Mouse (Mus musculus): Measurements from ENCODE around the gene Cep112. TPM values are rescaled to one million over a fixed set of nuclear protein-coding genes. Genes with fewer than 3 reads are reported as not detected.

The Cep112 gene
- total and polyA plus RNA-seq, 2 experiments from 2014 or later, result 8.6 to 17.2 TPM

- Histone ChIP-seq H3K27ac (ENCODE audit: low read depth, low read length) (0 out of 2 replicates have a peak overlapping the region, but pooled peaks have one; percentile 11), H3K4me3 (ENCODE audit: low read depth, low read length) (no peak overlapping the region), H3K4me1 (ENCODE audit: insufficient read depth) (peaks cover 8% of the 10 kb centered on the region), H3K9me3 (ENCODE audit: low read length) (0 out of 2 replicates have a peak, but pooled peaks cover 3% of the 10 kb centered on the region), H3K36me3 (ENCODE audit: insufficient read depth) (no peaks in the 10 kb centered on the region), H3K9ac (no peak overlapping the region), H3K4me2 (ENCODE audit: low read depth) (no peak overlapping the region), H3K27me3 (ENCODE audit: insufficient read depth, low read length) (no peaks in the 10 kb centered on the region)
- WGBS, result 28% methylated on average over 9 of the region's 9 CpGs
- no peak for TF ChIP-seq CTCF (IDR thresholded peaks at IDR 0.05; ENCODE audit: low read depth)
- peak; percentile 48 for ATAC-seq
- DNase-seq, result peak; percentile 16
Observed at GRCm38 (mm10) chr11:108621434-108621901, 196.5 kb downstream of the Cep112 start.

GRCm38 (mm10) chr11:108625546-108626232, 200.7 kb downstream of the Cep112 start:
- Histone ChIP-seq H3K27ac (ENCODE audit: low read depth, low read length) (no peak overlapping the region), H3K4me2 (ENCODE audit: low read depth) (no peak overlapping the region), H3K27me3 (ENCODE audit: insufficient read depth, low read length) (no peaks in the 10 kb centered on the region), H3K9ac (no peak overlapping the region), H3K9me3 (ENCODE audit: low read length) (0 out of 2 replicates have a peak, but pooled peaks cover 3% of the 10 kb centered on the region), H3K4me1 (ENCODE audit: insufficient read depth) (peaks cover 8% of the 10 kb centered on the region), H3K36me3 (ENCODE audit: insufficient read depth) (no peaks in the 10 kb centered on the region), H3K4me3 (ENCODE audit: low read depth, low read length) (no peak overlapping the region)
- no peak for DNase-seq
- ATAC-seq, result no peak
- peak; percentile 16; the same call in 1 of the 2 replicates for TF ChIP-seq CTCF (IDR thresholded peaks at IDR 0.05; ENCODE audit: low read depth)
- 81% methylated on average over 5 of the region's 5 CpGs for WGBS

GRCm38 (mm10) chr11:108637780-108638179, 212.8 kb downstream of the Cep112 start:
- DNase-seq (no peak), ATAC-seq (no peak)
- H3K9ac ChIP-seq, result no peak overlapping the region
- no peak for TF ChIP-seq CTCF (IDR thresholded peaks at IDR 0.05; ENCODE audit: low read depth)
- no peaks in the 10 kb centered on the region for H3K27me3 ChIP-seq (ENCODE audit: insufficient read depth, low read length)
- H3K27ac ChIP-seq (ENCODE audit: low read depth, low read length), result no peak overlapping the region
- no peaks in the 10 kb centered on the region for H3K9me3 ChIP-seq (ENCODE audit: low read length)
- H3K4me3 ChIP-seq (ENCODE audit: low read depth, low read length), result no peak overlapping the region
- no peaks in the 10 kb centered on the region for H3K4me1 ChIP-seq (ENCODE audit: insufficient read depth)
- 64% methylated on average over 2 of the region's 2 CpGs for WGBS
- no peaks in the 10 kb centered on the region for H3K36me3 ChIP-seq (ENCODE audit: insufficient read depth)
- H3K4me2 ChIP-seq (ENCODE audit: low read depth), result no peak overlapping the region

DNA sequence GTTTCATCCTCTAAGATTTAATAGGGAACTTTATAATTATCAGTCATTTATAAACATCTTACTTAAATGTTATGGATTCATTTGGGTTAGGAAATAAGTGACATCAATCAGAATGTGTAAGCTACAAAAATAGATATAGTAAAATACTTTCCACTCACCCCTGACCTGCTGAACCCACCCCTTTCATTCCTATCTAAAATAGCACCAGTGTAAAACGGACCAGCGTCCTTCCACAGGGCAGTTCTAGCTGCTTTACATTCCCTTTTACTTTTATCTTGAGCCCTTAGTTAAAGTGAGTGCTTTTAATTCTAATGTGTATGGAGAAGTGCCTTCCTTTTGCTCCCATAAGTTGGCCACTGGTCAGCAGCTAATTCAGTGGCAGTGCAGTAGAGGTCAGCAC, 230.6 kb downstream of the Cep112 start:
- no peak for TF ChIP-seq CTCF (IDR thresholded peaks at IDR 0.05; ENCODE audit: low read depth)
- no peak overlapping the region for H3K27ac ChIP-seq (ENCODE audit: low read depth, low read length)
- H3K4me3 ChIP-seq (ENCODE audit: low read depth, low read length), result no peak overlapping the region
- no peaks in the 10 kb centered on the region for H3K27me3 ChIP-seq (ENCODE audit: insufficient read depth, low read length)
- WGBS, result 78% methylated on average over 2 of the region's 2 CpGs
- H3K9ac ChIP-seq, result no peak overlapping the region
- no peaks in the 10 kb centered on the region for H3K9me3 ChIP-seq (ENCODE audit: low read length)
- H3K4me2 ChIP-seq (ENCODE audit: low read depth), result no peak overlapping the region
- no peaks in the 10 kb centered on the region for H3K36me3 ChIP-seq (ENCODE audit: insufficient read depth)
- ATAC-seq (no peak), DNase-seq (no peak)
- no peaks in the 10 kb centered on the region for H3K4me1 ChIP-seq (ENCODE audit: insufficient read depth)

GRCm38 (mm10) chr11:108682014-108682413, 257.0 kb downstream of the Cep112 start:
- Histone ChIP-seq H3K4me2 (ENCODE audit: low read depth) (no peak overlapping the region), H3K9ac (no peak overlapping the region), H3K9me3 (ENCODE audit: low read length) (no peaks in the 10 kb centered on the region), H3K4me1 (ENCODE audit: insufficient read depth) (no peaks in the 10 kb centered on the region), H3K4me3 (ENCODE audit: low read depth, low read length) (no peak overlapping the region), H3K36me3 (ENCODE audit: insufficient read depth) (no peaks in the 10 kb centered on the region), H3K27ac (ENCODE audit: low read depth, low read length) (no peak overlapping the region), H3K27me3 (ENCODE audit: insufficient read depth, low read length) (no peaks in the 10 kb centered on the region)
- ATAC-seq (no peak), DNase-seq (no peak)
- TF ChIP-seq CTCF (IDR thresholded peaks at IDR 0.05; ENCODE audit: low read depth), result no peak
- 97% methylated on average over 3 of the region's 3 CpGs for WGBS

GRCm38 (mm10) chr11:108696563-108696962, 271.6 kb downstream of the Cep112 start:
- no peak for DNase-seq
- no peaks in the 10 kb centered on the region for H3K36me3 ChIP-seq (ENCODE audit: insufficient read depth)
- H3K4me3 ChIP-seq (ENCODE audit: low read depth, low read length), result no peak overlapping the region
- no peak overlapping the region for H3K9ac ChIP-seq
- TF ChIP-seq CTCF (IDR thresholded peaks at IDR 0.05; ENCODE audit: low read depth), result no peak
- no peak overlapping the region for H3K4me2 ChIP-seq (ENCODE audit: low read depth)
- no peak overlapping the region for H3K27ac ChIP-seq (ENCODE audit: low read depth, low read length)
- no peaks in the 10 kb centered on the region for H3K9me3 ChIP-seq (ENCODE audit: low read length)
- WGBS, result 84% methylated on average over 4 of the region's 4 CpGs
- no peaks in the 10 kb centered on the region for H3K27me3 ChIP-seq (ENCODE audit: insufficient read depth, low read length)
- H3K4me1 ChIP-seq (ENCODE audit: insufficient read depth), result no peaks in the 10 kb centered on the region
- no peak for ATAC-seq

GRCm38 (mm10) chr11:108752301-108752700, 327.3 kb downstream of the Cep112 start:
- no peak overlapping the region for H3K4me2 ChIP-seq (ENCODE audit: low read depth)
- H3K9ac ChIP-seq, result no peak overlapping the region
- DNase-seq, result peak; percentile 58
- no peak for ATAC-seq
- H3K4me3 ChIP-seq (ENCODE audit: low read depth, low read length), result no peak overlapping the region
- TF ChIP-seq CTCF (IDR thresholded peaks at IDR 0.05; ENCODE audit: low read depth), result no peak
- 10% methylated on average over 7 of the region's 7 CpGs for WGBS
- H3K27ac ChIP-seq (ENCODE audit: low read depth, low read length), result no peak overlapping the region
- no peaks in the 10 kb centered on the region for H3K36me3 ChIP-seq (ENCODE audit: insufficient read depth)
- H3K4me1 ChIP-seq (ENCODE audit: insufficient read depth), result peaks cover 3% of the 10 kb centered on the region; the same call in 1 of the 2 replicates
- H3K9me3 ChIP-seq (ENCODE audit: low read length), result no peaks in the 10 kb centered on the region
- no peaks in the 10 kb centered on the region for H3K27me3 ChIP-seq (ENCODE audit: insufficient read depth, low read length)

Data from forebrain, postnatal 0 days (tissue).